Mouse (Mus musculus) CH12.LX (cell line): ENCODE results near the gene Zfp286. TPM values are rescaled to one million over a fixed set of nuclear protein-coding genes. Genes with fewer than 3 reads are reported as not detected.

ENCODE experiments used
- DNase-seq: peaks from one replicate; pipeline ENCODE4 v3.0.0-alpha.2; 2013; ENCODE audit errors: extremely low read depth
- H3K27ac ChIP-seq: 2 replicates; pipeline ENCODE4 v1.5.1; 2012; ENCODE audit warnings: low read depth, mild to moderate bottlenecking, control low read depth, moderate library complexity; ENCODE audit not compliant: insufficient read depth
- H3K27me3 ChIP-seq: replicated peaks from 2 replicates; pipeline ENCODE3; 2012; ENCODE audit warnings: inconsistent platforms
- H3K36me3 ChIP-seq, 2 experiments: replicated peaks in 1 of 2; 2 replicates each; pipeline versions ENCODE3 to v1.6.1; 2012; ENCODE audit warnings: inconsistent platforms in 1 of 2, low read length in 1 of 2, mild to moderate bottlenecking in 1 of 2, mixed read lengths in 1 of 2, moderate library complexity in 1 of 2; ENCODE audit not compliant: control insufficient read depth in 1 of 2, insufficient read depth in 1 of 2
- H3K4me1 ChIP-seq, 2 experiments: 2 replicates each; pipeline ENCODE4 v1.6.1; 2012; ENCODE audit warnings: inconsistent platforms in 1 of 2, moderate library complexity in 1 of 2; ENCODE audit not compliant: insufficient read depth in 2 of 2, control insufficient read depth in 1 of 2
- H3K4me2 ChIP-seq: 2 replicates; pipeline ENCODE4 v1.6.1; 2012; ENCODE audit warnings: low read depth, mild to moderate bottlenecking, control low read depth; ENCODE audit not compliant: poor library complexity, insufficient read depth, severe bottlenecking
- H3K4me3 ChIP-seq, 3 experiments: fragments of 150-350 bp in 1 of 3; sonication (generic) in 1 of 3; replicated peaks in 1 of 3; 2 replicates each; pipeline versions ENCODE3 to v1.5.1; 2011 to 2012; ENCODE audit warnings: low read depth in 2 of 3, low read length in 2 of 3, mild to moderate bottlenecking in 2 of 3, moderate library complexity in 2 of 3, control low read depth in 1 of 3, improper control_type of control experiment in 1 of 3, inconsistent platforms in 1 of 3, mixed read lengths in 1 of 3; ENCODE audit not compliant: poor library complexity in 1 of 3
- H3K79me2 ChIP-seq: replicated peaks from 2 replicates; pipeline ENCODE4 v1.6.1; 2012; ENCODE audit warnings: mild to moderate bottlenecking, moderate library complexity; ENCODE audit not compliant: control insufficient read depth, poor library complexity, insufficient read depth, severe bottlenecking; ENCODE audit errors: extremely low read depth
- H3K9ac ChIP-seq: 2 replicates; pipeline ENCODE4 v1.6.1; 2012; ENCODE audit warnings: low read depth, mild to moderate bottlenecking, control low read depth, moderate library complexity; ENCODE audit not compliant: insufficient read depth
- H3K9me3 ChIP-seq: replicated peaks from 2 replicates; pipeline ENCODE3; 2012; ENCODE audit warnings: low read length, inconsistent platforms, mixed read lengths
- CHD1 ChIP-seq: IDR thresholded peaks from 2 replicates; pipeline ENCODE4 v1.6.1; 2012; ENCODE audit warnings: low read depth, low read length, improper control_type of control experiment, inconsistent platforms
- E2F4 ChIP-seq: IDR thresholded peaks from 2 replicates; pipeline ENCODE4 v1.6.1; 2011; ENCODE audit warnings: low read depth, low read length, improper control_type of control experiment; ENCODE audit not compliant: insufficient replicate concordance
- ELF1 ChIP-seq: IDR thresholded peaks from 2 replicates; pipeline ENCODE4 v1.6.1; 2014; ENCODE audit warnings: low read depth, mild to moderate bottlenecking, inconsistent platforms, low read length, improper control_type of control experiment
- HCFC1 ChIP-seq: IDR thresholded peaks from 2 replicates; pipeline ENCODE4 v1.6.1; 2012; ENCODE audit warnings: low read depth, mild to moderate bottlenecking, inconsistent platforms, low read length, improper control_type of control experiment
- IRF4 ChIP-seq: IDR thresholded peaks from 2 replicates; pipeline ENCODE4 v1.6.1; 2014; ENCODE audit warnings: low read depth, mild to moderate bottlenecking, inconsistent platforms, low read length, improper control_type of control experiment
- JUN ChIP-seq: IDR thresholded peaks from 2 replicates; pipeline ENCODE4 v1.6.1; 2011; ENCODE audit warnings: low read depth, mild to moderate bottlenecking, low read length, improper control_type of control experiment, moderate library complexity; ENCODE audit not compliant: insufficient read depth
- KAT2A ChIP-seq: IDR thresholded peaks from 2 replicates; pipeline ENCODE4 v1.6.1; 2012; ENCODE audit warnings: low read length, improper control_type of control experiment, inconsistent platforms; ENCODE audit not compliant: insufficient replicate concordance
- MAFK ChIP-seq: IDR thresholded peaks from 2 replicates; pipeline ENCODE4 v1.6.1; 2011; ENCODE audit warnings: low read length, improper control_type of control experiment; ENCODE audit not compliant: insufficient replicate concordance
- MAZ ChIP-seq: IDR thresholded peaks from 2 replicates; pipeline ENCODE4 v1.6.1; 2012; ENCODE audit warnings: low read depth, mild to moderate bottlenecking, inconsistent platforms, low read length, improper control_type of control experiment, moderate library complexity
- MYC ChIP-seq: IDR thresholded peaks from 2 replicates; pipeline ENCODE4 v1.6.1; 2011; ENCODE audit warnings: low read depth, mild to moderate bottlenecking, improper control_type of control experiment, low read length
- NELFE ChIP-seq: IDR thresholded peaks from 2 replicates; pipeline ENCODE4 v1.6.1; 2011; ENCODE audit warnings: low read depth, low read length, improper control_type of control experiment
- NRF1 ChIP-seq: IDR thresholded peaks from 2 replicates; pipeline ENCODE4 v1.6.1; 2014; ENCODE audit warnings: low read depth, mild to moderate bottlenecking, inconsistent platforms, low read length, improper control_type of control experiment, moderate library complexity
- POLR2A ChIP-seq: IDR thresholded peaks from 2 replicates; pipeline ENCODE4 v1.6.1; 2011; ENCODE audit warnings: low read depth, mild to moderate bottlenecking, improper control_type of control experiment, low read length
- POLR2AphosphoS2 ChIP-seq: IDR thresholded peaks from 2 replicates; pipeline ENCODE4 v1.6.1; 2011; ENCODE audit warnings: low read depth, low read length, improper control_type of control experiment
- SMC3 ChIP-seq: IDR thresholded peaks from 2 replicates; pipeline ENCODE4 v1.6.1; 2011; ENCODE audit warnings: low read depth, low read length, improper control_type of control experiment
- TBP ChIP-seq: conservative IDR thresholded peaks from 2 replicates; pipeline ENCODE4 v1.6.1; 2011; ENCODE audit warnings: low read depth, low read length, improper control_type of control experiment
- TCF12 ChIP-seq: IDR thresholded peaks from 2 replicates; pipeline ENCODE4 v1.6.1; 2014; ENCODE audit warnings: low read depth, mild to moderate bottlenecking, inconsistent platforms, low read length, improper control_type of control experiment
- UBTF ChIP-seq: IDR thresholded peaks from 2 replicates; pipeline ENCODE4 v1.6.1; 2012; ENCODE audit warnings: low read depth, mild to moderate bottlenecking, inconsistent platforms, low read length, improper control_type of control experiment, moderate library complexity
- USF2 ChIP-seq: conservative IDR thresholded peaks from 2 replicates; pipeline ENCODE4 v1.6.1; 2011; ENCODE audit warnings: low read depth, low read length, improper control_type of control experiment
- ZC3H11A ChIP-seq: IDR thresholded peaks from 2 replicates; pipeline ENCODE4 v1.6.1; 2012; ENCODE audit warnings: low read depth, mild to moderate bottlenecking, inconsistent platforms, low read length, improper control_type of control experiment
- dilution Hi-C: fragments of 300-500 bp; cut with MboI; formaldehyde crosslinking; loops from 2 replicates; pipeline ENCODE4 v1.14.3; 2020; ENCODE audit warnings: low sequenced_read_pairs; ENCODE audit not compliant: extremely low pct_unique_long_range_greater_than_20kb, extremely low pct_ligation_motif_present
- in situ Hi-C: fragments of 300-500 bp; cut with MboI; formaldehyde crosslinking; loops from 3 replicates; pipeline ENCODE4 v1.14.3; 2019; ENCODE audit warnings: low sequenced_read_pairs, low pct_ligation_motif_present, low pct_unique_long_range_greater_than_20kb, mixed read lengths
- polyA plus RNA-seq: library from polyadenylated mRNA; unstranded; fragments of >175 nt; gene quantifications from 2 replicates; pipeline ENCODE4 v1.2.1, GENCODE M21; 2012; ENCODE audit warnings: low read depth; ENCODE audit not compliant: insufficient read length
- total RNA-seq, 2 experiments: library from RNA; depleted of rRNA; stranded (reverse); fragments of 300-350 nt in 1 of 2; fragments of >200 nt in 1 of 2; gene quantifications; 2 replicates each; pipeline ENCODE4 v1.2.3; 2012 to 2014

Zfp286 gene
- total and polyA plus RNA-seq, 3 experiments, result not detected

GRCm38 (mm10) chr11:62824211-62824610 lies 34.9 kb upstream of the Zfp286 start:
- Histone ChIP-seq H3K4me1 (peaks cover 4 to 11% of the 10 kb centered on the region in 2 experiments), H3K4me2 (no peak overlapping the region), H3K9me3 (no peaks in the 10 kb centered on the region), H3K27me3 (peaks cover 2% of the 10 kb centered on the region), H3K27ac (no peak overlapping the region), H3K36me3 (no peaks in the 10 kb centered on the region), H3K9ac (no peak overlapping the region), H3K4me3 (no peak overlapping the region), H3K79me2 (no peaks in the 10 kb centered on the region)
- dilution Hi-C loops, result no loop called here
- DNase-seq, result no peak
- in situ Hi-C loops, result no loop called here
- TF ChIP-seq ZC3H11A, result no peak
- no peak for TF ChIP-seq TCF12
- TF ChIP-seq CHD1, result no peak
- TF ChIP-seq NRF1, result no peak
- TF ChIP-seq JUN, result no peak
- TF ChIP-seq NELFE, result no peak
- TF ChIP-seq HCFC1, result no peak
- no peak for TF ChIP-seq USF2
- no peak for TF ChIP-seq MYC
- TF ChIP-seq POLR2AphosphoS2, result no peak
- TF ChIP-seq MAFK, result no peak
- TF ChIP-seq MAZ, result no peak
- no peak for TF ChIP-seq KAT2A
- TF ChIP-seq ELF1, result no peak
- TF ChIP-seq E2F4, result no peak
- no peak for TF ChIP-seq TBP
- no peak for TF ChIP-seq SMC3
- no peak for TF ChIP-seq UBTF

GRCm38 (mm10) chr11:62821893-62822292 lies 32.6 kb upstream of the Zfp286 start:
- peak overlapping the region; percentile 39; the same call in 1 of the 2 replicates for H3K4me2 ChIP-seq
- no peaks in the 10 kb centered on the region for H3K36me3 ChIP-seq
- no peaks in the 10 kb centered on the region for H3K79me2 ChIP-seq
- no peaks in the 10 kb centered on the region for H3K9me3 ChIP-seq
- H3K27me3 ChIP-seq, result peaks cover 2% of the 10 kb centered on the region
- peak; percentile 9 for DNase-seq
- no peak for TF ChIP-seq ELF1
- TF ChIP-seq POLR2A, result no peak
- no peak for TF ChIP-seq POLR2AphosphoS2
- no peak for TF ChIP-seq IRF4
- H3K4me1 ChIP-seq, result peaks cover 4 to 11% of the 10 kb centered on the region in 2 experiments
- in situ Hi-C loops, result no loop called here
- H3K27ac ChIP-seq, result no peak overlapping the region
- H3K9ac ChIP-seq, result no peak overlapping the region
- dilution Hi-C loops, result no loop called here
- H3K4me3 ChIP-seq, result no peak overlapping the region
